Mouse (Mus musculus): ENCODE results near the gene Pdss2. TPM values are rescaled to one million over a fixed set of nuclear protein-coding genes. Genes with fewer than 3 reads are reported as not detected.

Gene Pdss2
- total RNA-seq, 2 experiments from 2014 or later = 20.1 to 20.6 TPM

DNA sequence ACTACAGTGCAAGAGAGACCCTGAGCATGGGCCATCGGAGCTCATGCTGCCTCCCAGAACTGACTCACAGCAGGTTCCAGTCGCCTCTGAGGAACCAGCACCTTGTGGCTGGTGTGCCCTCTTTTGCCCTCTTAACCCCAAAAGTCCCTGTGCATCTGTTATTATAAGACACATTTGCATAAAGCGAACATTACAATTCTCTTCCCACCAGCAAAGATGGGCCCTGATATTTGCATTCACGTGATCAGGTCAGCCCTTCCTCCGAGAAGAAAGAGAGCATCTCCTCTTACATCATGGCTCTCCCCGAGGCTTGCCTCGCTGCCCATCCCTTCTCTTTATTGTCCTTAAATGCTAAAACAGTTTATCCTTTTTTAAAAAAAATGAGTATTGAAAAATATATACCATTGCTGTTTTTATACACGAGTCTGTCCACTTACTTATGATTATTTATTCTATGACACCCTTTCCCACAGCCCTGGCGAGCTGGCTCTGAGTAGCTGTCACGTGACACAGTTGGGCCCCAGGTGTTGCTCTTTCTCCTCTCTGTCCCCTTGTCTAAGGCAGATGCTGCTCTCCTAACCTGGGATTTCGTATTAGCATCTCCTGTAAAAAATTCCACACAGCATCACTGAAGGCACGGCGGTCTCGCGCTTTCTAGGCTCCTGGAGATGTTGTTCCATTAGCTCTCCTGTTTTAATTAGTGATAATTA lies 200.9 kb downstream of the Pdss2 start:
- DNase-seq = no peak
- intact Hi-C loops (cut with DNase I) = no loop called here

DNA sequence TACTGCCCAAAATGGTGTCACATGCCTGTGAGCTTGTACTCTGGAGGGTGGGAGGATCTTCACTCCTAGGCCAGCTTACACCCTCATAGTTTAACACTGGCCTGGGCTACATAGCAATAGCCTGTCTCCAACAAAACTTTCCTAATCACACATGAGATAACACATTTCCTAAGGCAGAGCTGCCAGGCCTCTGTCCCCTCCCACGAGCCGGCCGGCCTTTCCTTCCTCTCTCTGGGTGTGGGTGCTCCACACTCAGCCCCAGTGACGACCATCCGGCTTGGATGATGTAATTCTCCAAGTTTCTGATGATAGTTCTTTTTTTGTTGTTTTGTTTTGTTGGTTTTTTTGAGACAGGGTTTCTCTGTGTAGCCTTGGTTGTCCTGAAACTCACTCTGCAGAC lies 203.3 kb downstream of the Pdss2 start:
- DNase-seq = no peak
- intact Hi-C loops (cut with DNase I) = no loop called here

DNA sequence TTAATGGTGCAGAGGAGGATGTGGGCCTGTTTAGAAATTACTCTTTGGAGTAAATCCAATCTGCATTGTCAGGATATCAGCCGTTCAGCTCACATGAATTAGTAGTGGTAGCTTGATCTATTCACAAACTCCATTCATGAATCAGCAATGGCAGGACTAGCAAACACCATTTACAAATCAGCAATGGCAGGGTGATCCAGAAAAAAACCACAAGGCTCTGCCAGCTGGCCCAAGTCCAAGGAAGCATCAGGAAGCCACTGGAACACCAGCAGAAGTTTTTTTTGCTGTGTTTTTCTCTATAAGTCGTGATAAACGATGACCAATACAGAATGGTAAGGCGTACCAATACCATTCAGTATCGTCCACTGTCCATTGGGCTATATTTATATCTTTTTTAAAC lies 209.3 kb downstream of the Pdss2 start:
- DNase-seq = no peak
- intact Hi-C loops (cut with DNase I) = no loop called here

DNA sequence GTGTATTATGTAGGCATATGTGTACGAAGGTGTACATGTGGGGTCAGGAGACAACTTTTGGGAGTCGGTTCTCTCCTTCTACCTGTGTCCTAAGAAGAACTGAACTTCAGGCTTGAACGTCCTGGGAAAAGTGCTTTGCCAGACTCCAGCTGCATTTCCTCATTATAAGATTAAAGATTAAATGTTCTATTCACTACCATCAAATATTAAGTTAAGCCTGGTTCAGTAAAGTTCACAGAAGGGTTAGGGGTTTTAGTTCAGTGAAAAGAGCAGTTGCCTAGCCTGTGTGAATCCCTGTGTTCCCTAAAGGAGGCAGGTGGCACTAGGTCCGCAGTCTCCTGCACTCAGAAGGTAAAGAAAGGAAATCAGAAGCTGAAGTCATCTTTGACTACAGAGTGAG lies 213.0 kb downstream of the Pdss2 start:
- no peak for DNase-seq
- intact Hi-C loops (cut with DNase I) = no loop called here

- intact Hi-C loops (cut with DNase I) = no loop called here
- no peak for DNase-seq
Observed at GRCm38 (mm10) chr10:43435757-43436156, 214.5 kb downstream of the Pdss2 start.

DNA sequence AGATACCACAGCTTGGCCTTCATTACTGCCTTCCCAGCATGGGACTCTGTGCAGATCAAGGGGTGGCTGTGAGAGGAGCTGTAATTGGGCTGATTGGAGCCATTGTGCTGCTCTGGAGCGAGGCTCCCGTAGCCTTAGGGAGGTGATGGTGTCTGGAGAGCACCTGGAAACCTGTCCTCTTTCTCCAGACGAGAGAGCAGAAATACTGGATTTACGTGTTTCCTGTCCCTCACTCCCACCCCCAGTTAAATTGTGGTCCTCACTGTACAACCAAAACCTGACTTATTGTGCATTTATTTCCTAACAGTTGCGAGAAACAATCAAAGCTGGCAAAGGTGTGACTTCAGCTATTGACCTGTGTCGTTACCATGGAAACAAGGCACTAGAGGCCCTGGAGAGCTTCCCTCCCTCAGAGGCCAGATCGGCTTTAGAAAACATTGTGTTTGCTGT lies 218.2 kb downstream of the Pdss2 start:
- intact Hi-C loops (cut with DNase I) = no loop called here
- DNase-seq = no peak

- no peak for DNase-seq
- intact Hi-C loops (cut with DNase I) = no loop called here
Observed at GRCm38 (mm10) chr10:43440050-43440449, 218.8 kb downstream of the Pdss2 start.

GRCm38 (mm10) chr10:43440981-43441740 lies 219.9 kb downstream of the Pdss2 start:
- intact Hi-C loops (cut with DNase I) = no loop called here
- DNase-seq = no peak

DNA sequence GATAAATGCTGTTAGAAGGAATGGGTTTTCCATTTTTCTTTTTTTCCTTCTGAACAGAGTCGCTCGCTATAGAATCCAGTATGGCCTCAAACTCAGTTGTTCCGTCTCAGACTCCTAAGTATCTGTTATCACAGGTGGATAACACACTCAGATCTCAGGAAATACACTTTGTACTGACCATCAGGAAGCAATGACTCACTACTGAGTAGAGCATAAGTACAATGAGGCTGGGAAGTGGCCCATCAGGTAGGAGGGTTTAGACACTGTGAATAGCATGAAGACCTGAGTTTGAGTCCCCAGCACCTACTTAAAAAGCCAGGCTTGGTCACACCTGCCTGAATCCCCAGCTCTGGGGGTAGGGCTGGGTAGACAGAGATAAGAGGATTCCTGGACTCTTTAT lies 227.4 kb downstream of the Pdss2 start:
- intact Hi-C loops (cut with DNase I) = no loop called here
- DNase-seq = no peak

DNA sequence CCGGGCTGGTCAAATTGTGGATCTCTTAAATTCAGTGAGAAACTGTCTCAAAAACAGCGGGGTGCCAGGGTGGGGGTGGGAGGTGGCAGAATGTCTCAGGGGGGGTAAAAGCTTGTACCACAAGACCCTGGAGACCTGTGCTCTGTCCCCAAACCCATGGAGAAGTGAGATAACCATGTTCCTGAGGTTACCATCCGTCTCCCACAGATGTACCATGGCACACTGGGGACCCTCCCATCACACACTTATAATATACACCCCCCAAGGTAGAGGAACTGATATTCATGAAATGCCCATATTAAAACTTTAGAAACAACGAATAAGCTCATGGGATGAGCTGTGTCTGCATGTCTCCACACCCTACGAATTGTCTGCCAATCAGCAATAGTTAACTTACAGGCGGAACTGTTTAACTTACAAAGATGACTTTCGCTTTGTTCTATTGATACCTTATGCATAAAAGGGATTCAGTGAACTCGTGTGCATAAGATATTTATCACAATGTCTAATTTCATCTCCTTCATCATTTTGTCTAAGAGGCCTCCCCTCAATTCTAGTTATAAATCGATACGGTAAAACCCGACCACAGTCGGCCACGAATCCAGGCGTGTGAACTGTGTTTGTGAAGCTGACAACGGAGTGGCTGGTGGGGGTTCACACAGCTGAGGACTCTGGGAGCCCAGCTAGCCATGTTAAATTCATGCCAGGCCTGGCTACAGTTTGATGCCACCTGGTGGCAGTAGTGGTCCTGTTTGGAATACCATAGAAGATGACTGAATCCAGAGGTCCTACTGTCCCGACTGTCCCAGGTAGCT lies 230.8 kb downstream of the Pdss2 start:
- intact Hi-C loops (cut with DNase I) = no loop called here
- DNase-seq = peak; percentile 43 to 52

DNA sequence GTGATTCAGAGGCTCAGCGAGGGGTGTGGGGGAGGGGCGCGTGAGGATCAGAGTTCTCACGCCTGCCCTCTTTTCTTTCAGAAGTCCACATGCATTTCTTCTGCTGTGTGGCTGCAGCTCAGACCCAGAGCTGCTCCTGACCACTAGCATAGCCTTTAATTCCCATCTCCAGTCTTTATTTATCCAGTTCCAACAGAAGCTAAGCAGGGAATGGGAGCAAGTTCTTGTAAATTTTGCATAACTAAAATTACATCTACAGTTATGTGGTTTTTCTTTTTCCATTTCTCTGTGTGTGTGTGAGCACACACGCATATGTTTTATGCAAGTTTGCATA lies 231.3 kb downstream of the Pdss2 start:
- intact Hi-C loops (cut with DNase I) = no loop called here
- no peak for DNase-seq

DNA sequence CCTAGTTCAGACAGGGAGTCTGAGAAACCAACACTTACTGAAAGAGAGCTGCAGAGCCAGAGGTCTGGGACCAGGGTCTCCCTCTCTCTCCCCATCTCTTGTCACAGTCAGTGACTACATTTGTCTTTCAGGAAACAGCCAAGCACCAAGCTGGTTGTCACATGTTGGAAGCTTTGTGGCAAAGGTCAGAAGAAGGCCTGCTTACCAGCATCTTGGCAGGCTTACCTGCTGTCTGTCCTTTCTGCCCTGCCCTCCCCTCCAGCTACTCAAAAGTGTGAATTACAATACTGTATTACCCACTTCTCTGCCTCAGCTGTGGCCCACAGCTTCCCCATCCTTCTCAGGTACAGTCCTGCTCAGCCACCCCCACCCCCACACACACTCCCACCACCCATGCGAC lies 232.9 kb downstream of the Pdss2 start:
- no peak for DNase-seq
- intact Hi-C loops (cut with DNase I) = no loop called here

GRCm38 (mm10) chr10:43454671-43455070 lies 233.4 kb downstream of the Pdss2 start:
- intact Hi-C loops (cut with DNase I) = no loop called here
- no peak for DNase-seq

DNA sequence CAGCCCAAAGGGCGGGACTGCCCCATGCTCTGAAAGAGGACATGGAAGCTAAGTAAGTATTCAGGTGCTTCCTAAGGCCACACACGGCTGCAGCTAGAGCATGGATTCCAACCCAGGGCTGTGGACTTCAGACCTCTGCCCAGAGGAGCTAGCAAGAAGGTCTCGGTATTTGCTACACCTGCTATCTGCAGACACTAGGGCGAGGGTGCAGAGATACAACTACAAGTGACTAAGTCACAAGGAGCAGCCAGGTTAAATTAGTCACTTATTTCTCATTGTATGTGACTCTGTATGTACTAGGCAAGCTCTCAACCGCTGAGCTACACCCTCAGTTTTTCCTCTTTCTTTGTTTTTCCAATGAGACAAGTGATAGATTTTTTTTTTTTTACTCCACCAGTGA lies 241.5 kb downstream of the Pdss2 start:
- intact Hi-C loops (cut with DNase I) = no loop called here
- no peak for DNase-seq

DNA sequence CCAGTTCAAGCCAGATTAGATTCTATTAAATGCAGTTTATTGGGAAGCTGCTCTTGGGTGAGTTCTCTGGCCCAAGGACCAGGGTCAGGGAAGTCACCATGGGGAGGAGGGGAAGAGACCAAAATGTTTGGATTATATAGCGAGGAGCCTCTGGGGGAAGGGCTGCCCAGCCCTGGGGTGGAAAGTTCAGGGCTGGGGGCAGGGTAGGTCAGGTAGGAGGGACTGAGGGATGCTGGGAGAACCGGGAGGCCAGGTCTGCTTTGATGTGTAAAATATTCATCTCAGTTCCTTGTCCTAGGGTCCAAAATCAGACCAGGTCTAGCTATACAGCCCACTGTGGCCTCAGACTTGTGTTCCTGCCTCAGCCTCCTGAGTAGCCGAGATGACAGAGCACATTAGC lies 241.9 kb downstream of the Pdss2 start:
- no peak for DNase-seq
- intact Hi-C loops (cut with DNase I) = no loop called here

DNA sequence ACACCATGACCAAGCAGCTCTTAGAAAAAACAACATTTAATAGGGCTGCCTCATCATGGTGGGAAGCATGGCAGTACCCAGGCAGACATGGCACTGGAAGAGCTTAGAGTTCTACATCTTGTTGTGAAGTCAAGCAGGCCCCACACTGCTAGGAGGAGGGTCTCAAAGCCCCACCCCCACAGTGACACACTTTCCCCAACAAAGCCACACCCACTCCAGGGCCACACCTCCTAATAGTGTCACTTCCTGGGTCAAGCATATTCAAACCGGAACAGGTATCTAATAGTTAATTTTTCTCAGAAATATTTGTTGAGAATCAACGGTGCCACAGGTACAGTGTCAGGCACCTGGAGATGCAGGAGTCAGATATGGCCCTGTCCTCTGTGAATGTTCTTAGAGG lies 244.9 kb downstream of the Pdss2 start:
- no peak for DNase-seq
- intact Hi-C loops (cut with DNase I) = no loop called here

DNA sequence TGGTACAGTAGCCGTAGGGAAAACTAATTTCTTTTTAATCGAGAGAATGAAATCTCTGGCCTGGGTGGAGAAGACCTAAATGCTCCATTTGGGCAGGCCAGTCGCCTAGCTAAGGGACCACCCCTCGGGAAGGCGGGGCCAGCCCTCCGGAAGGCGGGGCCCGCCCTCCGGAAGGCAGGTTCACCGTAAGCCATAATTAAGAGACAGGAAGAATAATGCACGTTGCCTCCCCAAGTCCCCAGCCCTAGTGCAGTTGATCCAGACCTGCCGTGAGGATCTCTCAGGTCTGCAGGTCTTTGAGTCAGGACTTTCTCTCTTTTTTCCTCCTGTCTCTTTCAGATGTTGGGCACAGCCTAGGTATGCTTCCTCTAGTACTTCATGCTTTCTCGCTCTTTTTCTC lies 246.4 kb downstream of the Pdss2 start:
- intact Hi-C loops (cut with DNase I) = no loop called here
- DNase-seq = no peak

- intact Hi-C loops (cut with DNase I) = no loop called here
- DNase-seq = no peak
Observed at GRCm38 (mm10) chr10:43468293-43468692, 247.0 kb downstream of the Pdss2 start.

DNA sequence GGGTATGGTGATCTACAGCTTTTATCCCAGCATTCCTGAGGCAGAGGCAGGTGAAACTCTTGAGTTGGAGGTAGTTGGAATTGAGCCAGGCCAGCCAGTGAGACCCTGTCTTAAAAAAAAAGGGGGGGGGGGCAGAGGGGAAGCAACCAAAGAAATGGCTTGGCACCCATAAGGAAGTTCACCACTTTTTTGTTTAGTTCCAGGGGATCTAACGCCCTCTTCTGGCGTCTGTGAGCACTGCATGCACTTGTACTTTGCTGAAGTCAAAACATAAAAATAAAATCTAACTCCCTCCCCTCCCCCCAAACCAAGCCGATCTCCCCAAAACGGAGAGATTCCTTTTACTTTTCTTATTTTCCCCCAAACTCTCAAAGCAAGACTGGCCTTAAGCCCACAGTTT lies 254.1 kb downstream of the Pdss2 start:
- intact Hi-C loops (cut with DNase I) = no loop called here

DNA sequence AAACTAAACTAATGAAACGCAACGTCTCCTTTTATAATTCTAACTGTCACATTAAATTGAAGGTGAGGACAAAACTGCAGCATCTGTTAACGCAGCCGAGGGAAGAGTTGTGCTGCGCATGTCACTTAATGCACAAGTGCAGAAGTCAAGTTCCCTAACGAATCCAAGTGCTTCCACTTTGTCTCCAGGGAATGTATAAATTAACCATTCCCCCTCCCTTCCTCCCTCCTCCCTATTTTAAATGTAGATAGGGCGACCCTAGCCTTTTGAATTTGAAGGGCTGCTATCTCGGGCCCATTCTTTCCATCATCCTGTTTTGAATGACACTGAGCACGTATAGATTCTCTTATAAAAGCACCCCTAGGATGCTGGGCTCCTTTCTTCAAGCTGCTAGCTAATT lies 256.2 kb downstream of the Pdss2 start:
- no peak for DNase-seq
- intact Hi-C loops (cut with DNase I) = no loop called here

More for the DNA sequence above, 254.1 kb downstream of the Pdss2 start:
- DNase-seq = no peak

GRCm38 (mm10) chr10:43477865-43478681 lies 256.8 kb downstream of the Pdss2 start:
- intact Hi-C loops (cut with DNase I) = no loop called here
- DNase-seq = peak; percentile 20 to 30
